Mouse (Mus musculus): ENCODE data around the gene Olfr1048. TPM values are rescaled to one million over a fixed set of nuclear protein-coding genes. Genes with fewer than 3 reads are reported as not detected.

Gene Olfr1048
- polyA plus RNA-seq, 1 experiment from 2014 or later = not detected

Other genes starting within 250 kb of the Olfr1048 start
- not detected in 2 replicates for gene Olfr1031, start 250.0 kb downstream of the Olfr1048 start, polyA plus RNA-seq (2014; fragmentation: Nextera tagmentation; extraction: Ambion mirVana)
- gene Olfr1032, start 234.7 kb downstream of the Olfr1048 start, polyA plus RNA-seq (2014; fragmentation: Nextera tagmentation; extraction: Ambion mirVana) = not detected in 2 replicates
- gene Olfr1033, start 219.7 kb downstream of the Olfr1048 start, polyA plus RNA-seq (2014; fragmentation: Nextera tagmentation; extraction: Ambion mirVana) = 2.3 and 2.7 TPM in 2 replicates
- gene Olfr1034, start 194.4 kb downstream of the Olfr1048 start, polyA plus RNA-seq (2014; fragmentation: Nextera tagmentation; extraction: Ambion mirVana) = 0.07 TPM in 1 of 2 replicates, not detected in the other
- gene Olfr1036, start 166.3 kb downstream of the Olfr1048 start, polyA plus RNA-seq (2014; fragmentation: Nextera tagmentation; extraction: Ambion mirVana) = not detected in 2 replicates
- gene Olfr1037, start 152.9 kb downstream of the Olfr1048 start, polyA plus RNA-seq (2014; fragmentation: Nextera tagmentation; extraction: Ambion mirVana) = not detected in 2 replicates
- not detected in 2 replicates for gene Olfr1039, start 104.4 kb downstream of the Olfr1048 start, polyA plus RNA-seq (2014; fragmentation: Nextera tagmentation; extraction: Ambion mirVana)
- gene Olfr1040, start 93.6 kb downstream of the Olfr1048 start, polyA plus RNA-seq (2014; fragmentation: Nextera tagmentation; extraction: Ambion mirVana) = not detected in 2 replicates
- gene Olfr1042, start 78.5 kb downstream of the Olfr1048 start, polyA plus RNA-seq (2014; fragmentation: Nextera tagmentation; extraction: Ambion mirVana) = not detected in 2 replicates
- gene Olfr1043, start 72.8 kb downstream of the Olfr1048 start, polyA plus RNA-seq (2014; fragmentation: Nextera tagmentation; extraction: Ambion mirVana) = not detected in 2 replicates
- gene Olfr1044, start 62.5 kb downstream of the Olfr1048 start, polyA plus RNA-seq (2014; fragmentation: Nextera tagmentation; extraction: Ambion mirVana) = not detected in 2 replicates
- gene Olfr52, start 54.6 kb downstream of the Olfr1048 start, polyA plus RNA-seq (2014; fragmentation: Nextera tagmentation; extraction: Ambion mirVana) = not detected in 2 replicates
- not detected in 2 replicates for gene Olfr1045, start 37.3 kb downstream of the Olfr1048 start, polyA plus RNA-seq (2014; fragmentation: Nextera tagmentation; extraction: Ambion mirVana)
- not detected in 2 replicates for gene Olfr1046, start 21.0 kb downstream of the Olfr1048 start, polyA plus RNA-seq (2014; fragmentation: Nextera tagmentation; extraction: Ambion mirVana)
- gene Olfr1047, start 8.9 kb downstream of the Olfr1048 start, polyA plus RNA-seq (2014; fragmentation: Nextera tagmentation; extraction: Ambion mirVana) = not detected in 2 replicates
- not detected in 2 replicates for gene Olfr1049, start 18.0 kb upstream of the Olfr1048 start, polyA plus RNA-seq (2014; fragmentation: Nextera tagmentation; extraction: Ambion mirVana)
- not detected in 2 replicates for gene Olfr1051, start 38.8 kb upstream of the Olfr1048 start, polyA plus RNA-seq (2014; fragmentation: Nextera tagmentation; extraction: Ambion mirVana)
- gene Olfr1052, start 52.2 kb upstream of the Olfr1048 start, polyA plus RNA-seq (2014; fragmentation: Nextera tagmentation; extraction: Ambion mirVana) = not detected in 2 replicates
- not detected in 2 replicates for gene Olfr1053, start 75.0 kb upstream of the Olfr1048 start, polyA plus RNA-seq (2014; fragmentation: Nextera tagmentation; extraction: Ambion mirVana)
- gene Olfr1054, start 95.1 kb upstream of the Olfr1048 start, polyA plus RNA-seq (2014; fragmentation: Nextera tagmentation; extraction: Ambion mirVana) = not detected in 2 replicates
- not detected in 2 replicates for gene Olfr1055, start 110.0 kb upstream of the Olfr1048 start, polyA plus RNA-seq (2014; fragmentation: Nextera tagmentation; extraction: Ambion mirVana)
- gene Olfr1056, start 122.2 kb upstream of the Olfr1048 start, polyA plus RNA-seq (2014; fragmentation: Nextera tagmentation; extraction: Ambion mirVana) = not detected in 2 replicates
- gene Olfr1057, start 138.1 kb upstream of the Olfr1048 start, polyA plus RNA-seq (2014; fragmentation: Nextera tagmentation; extraction: Ambion mirVana) = not detected in 2 replicates
- gene Olfr1058, start 148.3 kb upstream of the Olfr1048 start, polyA plus RNA-seq (2014; fragmentation: Nextera tagmentation; extraction: Ambion mirVana) = not detected in 2 replicates
- gene Olfr1061, start 173.8 kb upstream of the Olfr1048 start, polyA plus RNA-seq (2014; fragmentation: Nextera tagmentation; extraction: Ambion mirVana) = not detected in 2 replicates
- gene Olfr1062, start 186.5 kb upstream of the Olfr1048 start, polyA plus RNA-seq (2014; fragmentation: Nextera tagmentation; extraction: Ambion mirVana) = not detected in 2 replicates
- not detected in 2 replicates for gene Olfr1065, start 210.3 kb upstream of the Olfr1048 start, polyA plus RNA-seq (2014; fragmentation: Nextera tagmentation; extraction: Ambion mirVana)
- not detected in 2 replicates for gene Olfr1066, start 216.0 kb upstream of the Olfr1048 start, polyA plus RNA-seq (2014; fragmentation: Nextera tagmentation; extraction: Ambion mirVana)
- gene Olfr228, start 247.1 kb upstream of the Olfr1048 start, polyA plus RNA-seq (2014; fragmentation: Nextera tagmentation; extraction: Ambion mirVana) = not detected in 2 replicates